Mouse (Mus musculus) lung, adult 2 months (tissue): ENCODE results near the gene Hdhd5.

Source experiments
- CTCF ChIP-seq: fragments of 200-500 bp; IDR thresholded peaks from 2 replicates; pipeline ENCODE4 v1.5.1; 2011; ENCODE audit warnings: mild to moderate bottlenecking, low read length, control low read depth; ENCODE audit not compliant: insufficient read depth
- POLR2A ChIP-seq: fragments of 200-500 bp; IDR thresholded peaks from 2 replicates; pipeline ENCODE4 v1.6.1; 2011; ENCODE audit warnings: low read depth, mild to moderate bottlenecking, control low read depth, low read length, borderline replicate concordance; ENCODE audit errors: extremely low read depth

DNA sequence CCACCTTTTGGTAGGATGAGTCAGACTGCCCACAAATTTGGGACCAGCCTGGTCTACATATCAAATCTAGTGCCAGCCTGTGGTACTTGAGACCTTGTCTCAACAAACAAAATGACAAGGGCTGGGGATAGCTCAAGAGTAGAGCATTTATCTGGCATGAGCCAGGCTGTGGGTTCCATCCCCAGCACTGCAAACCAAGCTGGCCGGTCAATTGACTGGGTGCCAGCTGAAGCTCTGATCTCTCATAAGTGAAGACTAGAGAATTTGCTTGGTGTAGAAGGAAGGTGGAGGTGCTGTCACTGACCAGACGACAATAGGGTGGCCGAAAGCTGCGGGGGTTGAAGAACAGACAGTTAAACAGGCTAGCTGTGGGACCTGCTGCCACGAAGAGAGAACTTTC is 47.4 kb upstream of the Hdhd5 start:
- TF ChIP-seq CTCF, result no peak
- TF ChIP-seq POLR2A, result no peak
